Mouse (Mus musculus) large intestine, adult 2 months (tissue): ENCODE data around the gene Taok3. TPM values are rescaled to one million over a fixed set of nuclear protein-coding genes. Genes with fewer than 3 reads are reported as not detected.

Experiments used
- DNase-seq: peaks from one replicate; pipeline ENCODE4 v3.0.0-alpha.2; 2012; ENCODE audit warnings: low read depth, low spot score
- WGBS: fragments of 180-500 bp; shearing (Covaris S2); methylation state at CpG from one replicate; pipeline ENCODE4 v1.1.7; 2018; 5-methylcytosine and 5-hydroxymethylcytosine counted together
- polyA plus RNA-seq: library from polyadenylated mRNA; depleted of rRNA; stranded (reverse); fragments of >200 nt; gene quantifications from 2 replicates; pipeline ENCODE4 v1.2.3, GENCODE M21; 2012

Gene Taok3
- polyA plus RNA-seq, 1 experiment, result 18.1 TPM

DNA sequence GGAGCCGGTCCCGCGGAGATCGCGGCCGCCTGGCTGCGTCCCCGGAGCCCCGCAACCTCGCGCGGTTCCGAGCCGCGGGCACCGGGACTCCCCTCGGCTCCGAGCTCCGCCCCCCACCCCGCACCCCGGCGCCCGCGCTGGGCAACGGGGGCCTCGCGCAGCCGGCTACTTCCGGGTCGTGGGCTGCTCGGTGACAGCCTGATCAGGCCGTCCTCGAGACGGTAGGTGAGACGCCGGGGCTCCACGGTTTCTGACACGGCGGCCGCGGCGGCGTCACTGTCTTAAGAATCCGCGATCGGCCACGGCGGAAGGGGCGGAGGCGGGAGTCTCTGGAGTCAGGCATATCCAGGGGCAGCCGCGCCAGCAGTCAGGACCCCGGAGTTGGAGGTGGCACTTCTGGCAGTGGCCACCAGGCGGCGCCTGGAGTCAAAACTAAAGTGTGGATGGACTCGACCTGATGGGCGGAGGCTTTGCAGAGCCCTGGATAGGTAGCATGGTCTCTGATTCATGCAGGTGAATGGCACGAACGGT, 4.0 kb upstream of the Taok3 start, which contains the start of gene Suds3:
TSS of gene Suds3 (minus strand) at position 278 of the 531 bp plus-strand sequence.
- under 1% methylated on average over 59 of the region's 59 CpGs for WGBS
- DNase-seq, result no peak

DNA sequence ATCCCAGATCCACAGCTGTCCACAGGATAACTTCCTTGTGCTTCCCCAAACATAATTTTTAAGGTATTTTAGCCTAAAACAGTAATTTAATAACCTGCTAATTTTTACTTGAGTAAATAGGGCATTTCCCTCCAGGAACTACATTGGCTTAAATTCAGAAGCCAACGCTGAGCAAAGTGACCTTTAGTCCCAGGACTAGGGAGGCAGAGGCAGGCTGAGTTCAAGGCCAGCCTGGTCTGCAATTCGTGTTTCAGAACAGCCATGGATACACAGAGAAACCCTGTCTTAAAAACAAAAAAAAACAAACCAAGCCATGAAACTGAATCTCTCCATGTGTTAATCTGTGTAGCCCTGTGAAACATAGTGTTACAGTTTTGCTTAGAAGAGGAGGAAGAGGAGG, 3.3 kb upstream of the Taok3 start:
- 26% methylated on average over 2 of the region's 2 CpGs for WGBS
- no peak for DNase-seq

DNA sequence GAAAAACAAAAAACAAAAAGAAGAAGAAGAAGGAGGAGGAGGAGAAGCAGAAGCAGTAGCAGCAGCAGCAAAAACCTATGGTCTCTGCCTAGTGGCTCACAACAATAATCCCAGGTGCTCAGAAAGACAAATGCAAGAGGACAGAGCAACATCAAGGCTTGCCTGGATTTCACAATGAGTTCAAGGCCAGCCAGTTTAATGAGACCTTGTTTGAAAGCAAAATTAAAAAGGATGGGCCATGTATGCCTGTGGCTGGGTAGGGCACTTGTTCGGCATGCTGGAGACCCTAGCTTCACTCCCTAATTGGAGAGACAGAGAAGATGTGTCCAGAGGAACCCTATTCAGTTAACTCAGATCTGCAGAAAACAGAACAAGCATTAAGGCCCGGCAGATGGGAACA, 2.7 kb upstream of the Taok3 start:
- 83% methylated on average over 2 of the region's 2 CpGs for WGBS
- DNase-seq, result no peak

DNA sequence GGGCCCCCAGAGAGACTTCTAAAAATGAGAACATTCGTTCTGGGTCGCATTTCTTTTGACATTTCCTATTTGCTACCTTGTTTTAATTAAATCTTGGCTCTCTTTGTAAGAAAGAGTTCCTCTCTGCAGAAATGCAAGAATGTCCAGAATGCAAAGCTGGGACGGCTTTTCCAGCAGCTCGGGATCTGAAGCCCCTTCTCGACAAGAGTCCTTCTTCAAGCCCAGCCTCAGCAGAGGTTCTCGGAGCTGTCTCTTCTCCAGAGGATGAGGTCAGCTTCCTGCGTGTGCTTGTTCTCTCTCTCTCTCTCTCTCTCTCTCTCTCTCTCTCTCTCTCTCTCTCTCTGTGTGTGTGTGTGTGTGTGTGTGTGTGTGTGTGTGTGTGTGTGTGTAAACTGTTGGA, 2.2 kb upstream of the Taok3 start:
- 73% methylated on average over 7 of the region's 7 CpGs for WGBS
- no peak for DNase-seq

DNA sequence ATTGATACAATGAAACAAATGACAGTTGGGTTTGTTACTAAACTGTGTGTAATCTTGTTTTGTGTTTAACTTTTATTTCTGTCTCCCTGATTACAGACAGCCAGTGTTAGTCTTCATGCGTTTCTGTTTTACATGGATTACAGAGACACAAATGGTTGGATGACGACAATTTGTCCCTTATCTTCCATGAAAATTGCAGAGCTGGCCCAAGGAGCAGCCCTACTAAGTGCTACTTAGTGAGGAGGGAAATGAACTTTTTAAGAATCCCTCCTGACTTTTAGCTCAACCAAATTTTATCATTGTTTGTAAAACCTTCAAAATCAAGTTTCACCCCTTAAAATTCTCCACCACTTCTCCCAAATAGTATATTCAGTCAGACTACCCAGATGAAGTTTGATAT, 1.7 kb upstream of the Taok3 start:
- no peak for DNase-seq
- WGBS, result 79% methylated on average over 2 of the region's 2 CpGs

DNA sequence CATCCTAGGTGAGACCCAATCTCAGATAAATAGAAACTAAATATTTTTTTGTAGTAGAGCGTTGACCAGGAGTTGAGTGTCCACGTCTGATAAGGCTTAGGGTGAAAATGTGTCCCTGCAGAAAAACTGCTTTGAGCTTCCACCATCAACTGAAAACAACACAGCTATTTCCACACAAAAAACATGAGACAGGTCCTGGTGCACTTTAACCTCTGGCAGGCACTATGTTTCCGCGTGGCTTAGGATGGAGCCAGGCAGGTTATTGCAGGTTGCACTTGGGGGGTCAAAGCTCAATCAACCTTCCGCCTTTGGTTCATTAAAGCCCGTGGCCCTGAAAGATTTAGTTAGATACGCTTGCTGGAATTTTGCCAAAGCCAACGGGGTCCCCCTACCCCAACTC, 1.1 kb upstream of the Taok3 start:
- WGBS, result 31% methylated on average over 8 of the region's 8 CpGs
- no peak for DNase-seq

DNA sequence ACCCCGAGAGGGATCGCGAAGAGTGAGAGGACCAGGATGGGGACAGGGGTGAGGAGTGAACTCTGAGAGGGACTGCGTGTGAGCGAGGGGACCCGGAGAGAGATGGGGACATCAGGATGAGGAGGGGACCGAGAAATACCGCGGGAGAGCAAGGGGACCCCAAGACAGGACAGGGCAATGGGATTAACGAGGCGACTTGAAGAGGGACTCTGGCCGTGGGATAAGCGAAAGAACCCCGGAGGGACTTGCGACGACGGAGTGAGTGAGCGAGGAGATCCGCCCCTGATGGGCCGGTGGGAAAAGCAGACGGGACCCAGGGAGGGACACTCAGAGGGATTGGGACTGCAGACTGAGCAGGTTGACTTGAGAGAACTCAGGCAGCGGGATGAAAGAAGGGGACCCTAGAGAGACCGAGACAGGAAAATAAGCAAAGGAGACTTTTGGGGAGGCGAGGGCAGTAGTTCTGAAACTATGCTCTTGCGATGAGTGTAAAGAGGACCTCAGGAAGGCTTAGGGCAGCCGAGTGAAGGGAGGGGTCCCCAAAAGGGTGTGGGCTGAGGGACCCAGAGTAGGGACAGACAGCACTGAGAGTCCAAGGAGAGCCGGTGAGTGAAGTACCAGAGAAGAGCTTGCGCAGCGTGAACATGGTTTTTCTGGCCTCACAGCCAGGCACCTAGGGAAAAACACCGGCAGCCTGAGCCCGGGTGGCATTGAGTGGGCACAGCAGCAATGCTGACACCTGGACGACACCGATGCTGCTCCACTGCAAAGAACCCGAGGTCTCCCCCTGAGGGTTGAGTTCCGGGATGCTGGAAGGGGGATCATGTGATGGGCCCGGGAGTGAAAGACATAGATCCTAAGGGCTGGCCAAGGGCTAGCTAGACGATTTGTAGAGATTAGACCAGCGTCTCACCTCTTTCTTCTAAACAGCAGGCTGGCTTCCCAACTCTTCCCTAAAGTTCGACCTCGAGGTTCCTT, 849 bp downstream of the Taok3 start:
- under 1% methylated on average over 40 of the region's 40 CpGs for WGBS
- DNase-seq, result no peak

DNA sequence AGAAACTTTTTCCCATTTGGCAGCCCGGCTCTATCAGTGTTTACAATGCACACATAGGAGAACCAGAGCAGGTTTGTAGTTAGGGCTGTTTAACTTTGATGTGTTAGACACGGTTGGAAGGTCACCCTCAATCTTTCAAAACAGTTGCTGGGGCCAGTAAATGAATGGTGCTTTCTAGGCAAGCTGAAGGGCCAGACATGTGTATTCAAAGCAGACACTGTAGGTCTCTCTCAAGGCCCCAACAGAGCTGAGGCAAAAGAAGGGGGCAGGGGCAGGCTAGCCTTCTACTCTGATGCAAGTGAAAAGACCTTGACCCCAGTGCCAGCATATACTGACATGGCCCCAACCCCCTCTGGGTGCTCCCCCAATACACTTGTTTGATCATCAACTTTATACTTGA, 1.7 kb downstream of the Taok3 start:
- 16% methylated on average over 2 of the region's 2 CpGs for WGBS
- DNase-seq, result no peak

DNA sequence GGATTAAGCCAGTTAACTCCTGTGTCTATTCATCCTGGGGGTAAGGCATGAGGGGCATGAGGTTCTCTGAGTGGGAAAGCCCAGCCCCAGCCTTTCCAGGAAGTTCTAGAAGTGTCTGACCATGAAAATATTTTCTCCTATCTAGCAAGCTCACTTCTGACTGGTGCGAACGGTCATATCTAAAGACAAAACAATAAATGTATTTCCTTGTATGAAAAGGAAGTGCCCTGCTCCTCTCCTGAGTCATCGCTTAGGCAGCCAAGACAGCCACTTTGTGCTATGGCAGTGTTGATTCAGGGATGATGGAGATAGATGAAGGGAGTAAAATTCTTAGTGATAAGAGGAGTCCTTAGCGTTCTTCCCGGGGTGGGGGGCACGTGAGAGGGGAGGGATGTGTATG, 3.2 kb downstream of the Taok3 start:
- no peak for DNase-seq
- WGBS, result 32% methylated on average over 6 of the region's 6 CpGs

DNA sequence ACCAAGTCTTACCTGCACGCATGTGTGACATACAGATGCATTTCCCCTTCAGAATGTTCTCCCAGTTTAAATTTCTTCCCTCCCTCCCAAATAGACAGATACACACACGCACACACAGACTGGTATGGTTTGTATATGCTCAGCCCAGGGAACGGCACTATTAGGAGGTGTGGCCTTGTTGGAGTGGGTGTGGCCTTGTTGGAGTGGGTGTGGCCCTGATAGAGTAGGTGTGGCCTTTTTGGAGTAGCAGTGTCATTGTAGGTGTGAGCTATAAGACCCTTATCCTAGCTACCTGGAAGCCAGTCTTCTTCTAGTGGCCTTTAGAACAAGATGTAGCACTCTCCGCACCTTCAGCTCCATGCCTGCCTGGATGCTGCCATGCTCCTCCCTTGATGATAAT, 3.9 kb downstream of the Taok3 start:
- DNase-seq, result no peak
- WGBS, result 70% methylated on average over 4 of the region's 4 CpGs

DNA sequence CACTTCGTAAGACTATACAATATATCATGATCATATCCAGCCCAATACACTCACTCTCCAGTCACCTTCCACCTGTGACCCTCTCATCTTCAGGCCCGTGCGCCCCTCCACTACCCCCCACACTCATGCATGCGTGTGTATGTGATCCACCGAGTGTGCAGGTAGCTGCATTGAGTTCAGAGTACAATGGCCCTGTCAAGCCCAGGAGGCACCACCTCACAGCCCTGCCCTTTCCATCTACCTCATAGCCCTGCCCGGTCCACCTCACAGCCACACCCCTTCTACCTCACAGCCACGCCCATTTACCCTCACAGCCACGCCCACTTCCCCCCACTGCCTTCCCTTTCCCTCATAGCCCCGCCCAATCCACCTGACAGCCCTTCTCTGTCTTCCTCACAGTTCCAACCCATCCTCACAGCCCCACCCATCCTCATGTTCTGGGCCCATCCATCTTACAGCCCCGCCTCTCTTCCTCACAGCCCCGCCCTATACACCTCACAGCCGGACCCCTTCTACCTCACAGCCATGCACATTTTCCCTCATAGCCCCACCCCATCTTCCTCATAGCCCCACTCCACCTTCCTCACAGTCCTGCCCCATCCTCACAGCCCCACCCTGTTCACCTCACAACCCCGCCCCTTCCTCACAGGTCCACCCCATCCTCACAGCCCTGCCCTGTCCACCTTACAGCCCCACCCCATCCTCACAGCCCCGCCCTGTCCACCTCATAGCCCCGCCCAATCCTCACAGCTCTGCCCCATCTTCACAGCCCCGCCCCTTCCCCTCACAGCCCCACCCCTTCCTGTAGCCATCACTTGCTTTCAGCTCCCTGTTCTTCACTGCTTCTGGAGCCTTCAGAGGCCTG, 5.8 kb downstream of the Taok3 start:
- no peak for DNase-seq
- WGBS, result 80% methylated on average over 16 of the region's 16 CpGs

DNA sequence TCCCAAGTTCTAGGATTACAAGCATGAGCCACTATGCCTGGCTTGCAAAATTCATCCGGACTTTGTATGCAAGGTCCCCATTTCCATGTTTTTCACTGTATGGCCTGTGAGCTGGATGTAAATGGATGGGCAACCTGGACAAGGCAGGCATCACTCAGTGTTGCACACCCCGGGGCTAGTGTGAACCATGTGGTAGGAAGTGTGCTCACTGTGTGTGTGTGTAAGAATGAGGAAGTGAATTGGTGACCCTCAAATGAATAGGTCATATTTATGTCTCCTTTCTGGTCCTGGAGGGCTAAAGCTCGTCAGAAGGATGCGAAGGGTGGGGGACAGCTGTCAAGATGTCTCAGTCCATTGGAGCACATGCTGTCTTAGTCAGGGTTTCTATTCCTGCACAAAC, 7.1 kb downstream of the Taok3 start:
- 75% methylated on average over 4 of the region's 4 CpGs for WGBS
- DNase-seq, result no peak

DNA sequence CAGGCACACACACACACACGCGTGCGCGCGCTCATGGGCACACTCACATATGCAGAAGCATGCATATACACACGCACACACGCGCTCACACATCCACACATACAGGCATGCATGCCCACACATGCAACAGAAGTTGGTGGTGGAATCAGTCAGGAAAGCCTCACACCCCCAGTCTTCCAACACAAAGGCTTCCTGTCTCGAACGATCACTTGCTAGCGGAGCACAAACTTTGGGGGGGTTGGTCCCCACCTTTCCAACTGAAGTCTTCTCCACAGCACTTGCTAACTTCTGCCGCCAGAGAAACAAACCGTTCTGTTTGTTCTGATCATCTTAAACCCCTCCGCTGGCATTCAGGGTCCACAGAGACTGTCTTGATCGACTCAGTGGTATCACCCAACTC, 10.8 kb downstream of the Taok3 start:
- DNase-seq, result no peak
- WGBS, result 88% methylated on average over 15 of the region's 15 CpGs

DNA sequence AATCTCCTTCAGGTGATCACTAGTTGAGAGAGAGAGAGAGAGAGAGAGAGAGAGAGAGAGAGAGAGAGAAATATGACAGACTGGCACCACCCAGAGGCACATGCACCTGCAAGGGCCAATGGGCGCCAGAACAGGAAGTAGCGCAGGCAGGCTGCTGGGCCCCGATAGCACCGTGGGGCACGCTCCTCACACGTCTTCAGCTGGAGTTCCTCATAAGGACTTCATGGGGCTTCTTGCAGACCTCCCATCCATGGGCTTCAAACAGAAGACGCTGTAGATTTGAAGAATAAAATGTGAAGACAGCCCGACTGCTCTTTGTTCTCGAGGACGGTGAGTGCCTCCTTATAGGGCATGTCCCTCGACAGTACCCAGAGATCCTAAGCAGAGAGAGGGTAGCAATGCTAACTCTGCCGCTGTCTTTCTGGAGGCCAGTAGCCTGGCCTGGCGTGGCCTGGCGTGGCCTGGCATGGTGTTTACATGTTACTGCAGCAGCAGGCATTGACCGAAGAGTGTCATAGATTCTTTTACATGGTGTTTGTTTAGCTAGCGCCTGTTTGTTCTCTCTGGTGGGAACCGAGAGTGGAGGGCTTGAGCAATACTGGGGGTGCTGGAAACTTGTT, 13.6 kb downstream of the Taok3 start:
- WGBS, result 30% methylated on average over 17 of the region's 17 CpGs
- no peak for DNase-seq

DNA sequence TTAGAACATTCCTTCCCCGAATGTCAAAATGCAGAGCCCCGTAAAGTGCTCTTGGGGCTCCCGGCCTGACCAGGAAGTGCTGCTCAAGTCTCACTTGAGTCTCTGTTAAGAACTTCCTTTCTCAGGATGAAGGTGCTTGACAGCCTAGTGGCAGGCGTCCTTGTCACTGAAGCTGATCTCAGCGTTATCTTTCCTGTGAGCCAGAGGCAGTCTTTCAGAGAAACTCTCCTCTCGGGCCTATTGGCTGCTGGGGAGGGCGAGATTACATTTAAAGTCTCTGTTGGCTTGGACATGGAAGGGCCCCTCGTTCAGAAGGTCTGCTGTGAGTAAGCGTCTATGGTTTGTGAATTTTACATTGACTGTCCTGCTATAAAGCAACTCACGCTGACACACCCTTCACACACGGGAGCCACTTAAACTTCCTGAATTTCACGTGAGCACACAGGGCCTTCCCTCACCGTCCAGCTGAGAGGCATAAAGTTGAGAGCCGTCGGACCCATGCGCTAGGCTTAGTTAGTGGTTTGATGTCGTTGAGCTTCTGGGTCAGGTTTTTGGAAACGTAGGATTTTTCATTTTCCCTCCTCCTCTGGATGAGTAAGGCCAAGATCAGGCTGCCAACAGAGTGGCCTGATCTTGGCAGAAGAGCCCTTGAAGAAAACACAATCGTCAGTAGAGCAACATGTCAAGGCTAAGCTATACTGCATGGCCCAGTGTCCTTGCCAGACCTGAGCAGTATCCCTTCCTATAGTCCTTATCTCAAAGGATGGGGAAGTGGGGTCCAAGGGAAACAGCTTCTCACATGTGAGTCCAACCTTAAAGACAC, 14.3 kb downstream of the Taok3 start:
- DNase-seq, result no peak
- WGBS, result 15% methylated on average over 19 of the region's 19 CpGs

DNA sequence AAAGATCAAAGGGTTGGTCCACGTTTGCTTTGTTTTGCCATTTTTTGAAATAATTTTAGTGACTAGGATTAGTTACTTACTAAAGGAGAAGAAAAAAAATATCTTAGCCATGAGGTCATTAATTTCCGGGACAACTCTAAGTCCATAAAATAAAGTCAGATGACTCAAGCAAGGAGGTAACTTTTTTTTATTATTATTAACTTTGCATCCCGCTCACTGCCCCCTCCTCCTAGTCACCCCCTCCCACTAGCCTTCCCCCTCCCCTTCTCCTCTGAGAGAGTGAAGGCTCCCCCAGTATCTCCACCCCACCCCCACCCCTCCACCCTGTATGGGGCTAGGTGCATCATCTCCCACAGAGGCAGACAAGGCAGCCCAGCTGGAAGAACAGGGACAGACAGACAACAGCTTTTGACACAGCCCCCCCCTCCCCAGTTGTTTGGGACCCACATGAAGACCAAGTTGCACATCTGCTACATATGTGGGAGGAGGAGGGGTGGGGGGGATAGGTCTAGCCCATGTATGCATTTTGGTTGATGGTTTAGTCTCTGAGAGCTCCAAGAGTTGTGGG, 15.0 kb downstream of the Taok3 start:
- 14% methylated on average over 3 of the region's 3 CpGs for WGBS
- DNase-seq, result no peak

DNA sequence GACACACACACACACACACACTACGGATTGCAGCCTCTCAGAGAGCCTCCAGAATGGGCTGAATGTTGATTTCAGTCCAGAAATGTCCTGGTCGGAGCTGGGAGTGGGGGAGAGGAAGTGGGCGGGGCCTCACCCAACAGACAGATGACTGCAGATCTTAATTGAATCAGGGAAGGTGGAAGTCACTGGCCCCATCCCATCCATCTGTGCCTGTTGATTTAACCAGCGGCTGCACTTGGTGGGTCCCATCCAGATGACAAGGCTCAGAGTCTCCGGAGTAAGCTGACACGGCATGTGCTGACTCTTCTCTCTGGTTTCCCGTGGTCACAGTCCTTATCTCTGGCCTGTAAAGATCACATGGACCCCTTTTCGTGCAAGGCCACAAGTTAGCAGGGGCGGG, 15.9 kb downstream of the Taok3 start:
- WGBS, result 36% methylated on average over 9 of the region's 9 CpGs
- DNase-seq, result no peak

DNA sequence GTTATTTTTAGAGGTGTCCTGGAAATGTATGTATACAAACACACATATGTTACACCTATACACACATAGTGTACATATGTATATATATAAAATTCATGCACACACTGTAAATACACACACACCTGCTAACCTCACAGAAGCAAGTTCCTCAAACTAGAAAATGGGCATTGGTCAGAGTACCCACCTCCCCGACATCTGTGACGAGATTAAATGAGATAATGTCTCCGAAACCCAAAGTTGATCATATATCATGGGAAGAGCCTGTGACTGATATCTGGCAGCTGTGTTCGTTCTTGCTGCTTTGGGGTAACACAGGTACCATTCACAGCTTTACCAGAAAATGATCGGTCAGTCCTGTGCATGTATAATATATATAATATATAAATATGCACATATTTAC, 16.6 kb downstream of the Taok3 start:
- no peak for DNase-seq
- WGBS, result 87% methylated on average over 5 of the region's 5 CpGs

DNA sequence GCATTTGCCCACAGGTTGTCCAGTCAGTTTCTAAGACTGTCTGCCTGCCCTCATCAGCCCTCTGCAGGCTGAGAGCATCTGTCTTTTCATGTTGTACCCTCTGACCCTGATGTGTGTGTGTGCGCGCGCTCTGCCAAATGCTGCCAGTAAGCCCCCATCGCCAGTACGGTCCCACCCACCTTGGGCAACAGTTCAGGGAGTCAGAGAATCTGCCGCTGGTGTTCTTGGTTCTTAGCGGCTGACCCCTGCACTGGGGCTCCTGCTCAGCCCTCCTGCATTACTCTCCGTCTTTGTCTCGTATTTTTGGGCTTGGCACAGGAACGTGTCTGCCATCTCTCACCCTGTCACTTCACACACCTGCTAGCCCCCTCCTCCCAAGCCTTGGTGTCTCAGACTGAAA, 17.1 kb downstream of the Taok3 start:
- 65% methylated on average over 10 of the region's 10 CpGs for WGBS
- DNase-seq, result no peak
